Mouse (Mus musculus): ENCODE data around the gene Gm17387. TPM values are rescaled to one million over a fixed set of nuclear protein-coding genes. Genes with fewer than 3 reads are reported as not detected.

Gm17387 gene
- polyA plus RNA-seq, 1 experiment = not detected

GRCm38 (mm10) chr7:141041661-141042060 lies 12.7 kb downstream of the Gm17387 start:
- Histone ChIP-seq H3K36me3 (ENCODE audit: control insufficient read depth, insufficient read depth, low read length, poor library complexity, severe bottlenecking) (no peaks in the 10 kb centered on the region), H3K4me1 (ENCODE audit: control insufficient read depth, insufficient read depth, low read length) (peaks cover 8% of the 10 kb centered on the region), H3K9ac (ENCODE audit: low read depth, poor library complexity, severe bottlenecking) (no peak overlapping the region), H3K27ac (ENCODE audit: insufficient read depth, low read length) (no peak overlapping the region), H3K4me3 (ENCODE audit: low read depth, low read length) (no peak overlapping the region), H3K27me3 (ENCODE audit: control insufficient read depth, insufficient read depth, low read length, poor library complexity, severe bottlenecking) (no peaks in the 10 kb centered on the region), H3K9me3 (replicated peaks; ENCODE audit: control insufficient read depth, insufficient read depth, low read length, poor library complexity, severe bottlenecking) (no peaks in the 10 kb centered on the region)
- TF ChIP-seq EP300 (IDR thresholded peaks at IDR 0.05; ENCODE audit: insufficient read depth, low read depth, low read length) (no peak), POLR2A (IDR thresholded peaks at IDR 0.05; ENCODE audit: insufficient read depth, low read length) (no peak), CTCF (IDR thresholded peaks at IDR 0.05; ENCODE audit: low read depth, low read length) (no peak)

DNA sequence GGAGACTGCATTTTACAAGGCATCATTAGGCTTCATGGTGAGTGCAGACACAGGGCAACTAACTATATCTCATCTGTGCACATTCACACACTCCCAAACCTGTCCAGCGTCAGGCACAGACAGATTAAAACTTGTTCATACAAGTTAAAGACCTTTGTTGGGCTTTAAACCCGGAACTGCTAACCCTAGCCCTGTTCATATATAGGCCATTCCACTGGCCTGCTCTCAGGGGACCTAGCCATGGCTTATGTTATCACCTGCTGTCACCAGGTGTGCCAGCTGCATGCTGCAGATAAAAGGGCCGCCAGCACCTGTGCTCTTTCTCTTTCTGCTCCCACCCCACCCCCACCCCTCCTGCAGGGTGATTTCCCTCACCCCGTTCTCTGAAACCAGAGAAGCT lies 13.6 kb downstream of the Gm17387 start:
- Histone ChIP-seq H3K4me1 (ENCODE audit: control insufficient read depth, insufficient read depth, low read length) (peaks cover 8% of the 10 kb centered on the region), H3K36me3 (ENCODE audit: control insufficient read depth, insufficient read depth, low read length, poor library complexity, severe bottlenecking) (no peaks in the 10 kb centered on the region), H3K9me3 (replicated peaks; ENCODE audit: control insufficient read depth, insufficient read depth, low read length, poor library complexity, severe bottlenecking) (no peaks in the 10 kb centered on the region), H3K9ac (ENCODE audit: low read depth, poor library complexity, severe bottlenecking) (no peak overlapping the region), H3K27me3 (ENCODE audit: control insufficient read depth, insufficient read depth, low read length, poor library complexity, severe bottlenecking) (no peaks in the 10 kb centered on the region), H3K4me3 (ENCODE audit: low read depth, low read length) (no peak overlapping the region), H3K27ac (ENCODE audit: insufficient read depth, low read length) (peak overlapping the region; percentile 12; the same call in 1 of the 2 replicates)
- TF ChIP-seq EP300 (IDR thresholded peaks at IDR 0.05; ENCODE audit: insufficient read depth, low read depth, low read length) = 0 out of 2 replicates have a peak, but pooled peaks have one; percentile 50
- TF ChIP-seq POLR2A (IDR thresholded peaks at IDR 0.05; ENCODE audit: insufficient read depth, low read length) = no peak

DNA sequence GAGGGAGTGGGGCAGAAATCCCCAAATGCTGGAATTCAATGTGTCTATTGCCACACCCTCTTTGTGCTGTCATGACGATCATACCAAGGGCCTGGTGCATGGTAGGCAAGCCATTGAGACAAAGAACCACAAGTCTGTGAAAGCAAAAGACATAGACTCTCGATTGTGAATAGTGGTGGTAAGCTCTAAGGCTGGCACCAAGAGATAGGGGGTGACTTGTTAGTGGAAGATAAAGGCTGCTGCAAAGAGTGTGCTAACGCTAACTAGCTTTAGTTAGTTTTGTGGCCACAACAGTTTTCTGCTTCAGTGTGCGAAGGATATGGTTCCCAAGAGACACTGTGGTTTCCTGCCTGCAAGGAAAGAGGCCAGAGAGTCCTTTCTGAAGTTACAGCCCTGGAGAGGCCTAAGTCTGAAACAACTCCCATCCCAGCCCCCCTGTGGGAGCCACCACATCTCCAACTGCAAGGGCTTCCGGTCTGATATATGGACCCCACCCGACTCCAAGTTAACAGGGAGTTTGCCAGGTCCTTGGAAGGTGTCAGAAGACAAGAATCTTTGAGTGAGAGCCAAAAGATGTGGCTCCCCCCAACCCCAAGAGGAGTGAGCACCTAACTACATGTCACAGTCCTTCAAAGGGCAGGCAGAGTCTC lies 18.1 kb downstream of the Gm17387 start:
- Histone ChIP-seq H3K9me3 (replicated peaks; ENCODE audit: control insufficient read depth, insufficient read depth, low read length, poor library complexity, severe bottlenecking) (no peaks in the 10 kb centered on the region), H3K4me1 (ENCODE audit: control insufficient read depth, insufficient read depth, low read length) (peaks cover 3% of the 10 kb centered on the region), H3K36me3 (ENCODE audit: control insufficient read depth, insufficient read depth, low read length, poor library complexity, severe bottlenecking) (no peaks in the 10 kb centered on the region), H3K27me3 (ENCODE audit: control insufficient read depth, insufficient read depth, low read length, poor library complexity, severe bottlenecking) (no peaks in the 10 kb centered on the region), H3K4me3 (ENCODE audit: low read depth, low read length) (peak overlapping the region; percentile 30), H3K9ac (ENCODE audit: low read depth, poor library complexity, severe bottlenecking) (peak overlapping the region; percentile 9; the same call in 1 of the 2 replicates), H3K27ac (ENCODE audit: insufficient read depth, low read length) (peak overlapping the region; percentile 87)
- TF ChIP-seq POLR2A (IDR thresholded peaks at IDR 0.05; ENCODE audit: insufficient read depth, low read length) (no peak), CTCF (IDR thresholded peaks at IDR 0.05; ENCODE audit: low read depth, low read length) (no peak), EP300 (IDR thresholded peaks at IDR 0.05; ENCODE audit: insufficient read depth, low read depth, low read length) (no peak)

- Histone ChIP-seq H3K9me3 (replicated peaks; ENCODE audit: control insufficient read depth, insufficient read depth, low read length, poor library complexity, severe bottlenecking) (no peaks in the 10 kb centered on the region), H3K9ac (ENCODE audit: low read depth, poor library complexity, severe bottlenecking) (peak overlapping the region; percentile 38), H3K27me3 (ENCODE audit: control insufficient read depth, insufficient read depth, low read length, poor library complexity, severe bottlenecking) (no peaks in the 10 kb centered on the region), H3K4me3 (ENCODE audit: low read depth, low read length) (peak overlapping the region; percentile 61), H3K27ac (ENCODE audit: insufficient read depth, low read length) (peak overlapping the region; percentile 87), H3K36me3 (ENCODE audit: control insufficient read depth, insufficient read depth, low read length, poor library complexity, severe bottlenecking) (no peaks in the 10 kb centered on the region), H3K4me1 (ENCODE audit: control insufficient read depth, insufficient read depth, low read length) (peaks cover 3% of the 10 kb centered on the region)
- TF ChIP-seq CTCF (IDR thresholded peaks at IDR 0.05; ENCODE audit: low read depth, low read length) = no peak
- peak; percentile 72 for TF ChIP-seq EP300 (IDR thresholded peaks at IDR 0.05; ENCODE audit: insufficient read depth, low read depth, low read length)
- TF ChIP-seq POLR2A (IDR thresholded peaks at IDR 0.05; ENCODE audit: insufficient read depth, low read length) = peak; percentile 66
These were observed 18.8 kb downstream of the Gm17387 start for GRCm38 (mm10) chr7:141047581-141048225.

DNA sequence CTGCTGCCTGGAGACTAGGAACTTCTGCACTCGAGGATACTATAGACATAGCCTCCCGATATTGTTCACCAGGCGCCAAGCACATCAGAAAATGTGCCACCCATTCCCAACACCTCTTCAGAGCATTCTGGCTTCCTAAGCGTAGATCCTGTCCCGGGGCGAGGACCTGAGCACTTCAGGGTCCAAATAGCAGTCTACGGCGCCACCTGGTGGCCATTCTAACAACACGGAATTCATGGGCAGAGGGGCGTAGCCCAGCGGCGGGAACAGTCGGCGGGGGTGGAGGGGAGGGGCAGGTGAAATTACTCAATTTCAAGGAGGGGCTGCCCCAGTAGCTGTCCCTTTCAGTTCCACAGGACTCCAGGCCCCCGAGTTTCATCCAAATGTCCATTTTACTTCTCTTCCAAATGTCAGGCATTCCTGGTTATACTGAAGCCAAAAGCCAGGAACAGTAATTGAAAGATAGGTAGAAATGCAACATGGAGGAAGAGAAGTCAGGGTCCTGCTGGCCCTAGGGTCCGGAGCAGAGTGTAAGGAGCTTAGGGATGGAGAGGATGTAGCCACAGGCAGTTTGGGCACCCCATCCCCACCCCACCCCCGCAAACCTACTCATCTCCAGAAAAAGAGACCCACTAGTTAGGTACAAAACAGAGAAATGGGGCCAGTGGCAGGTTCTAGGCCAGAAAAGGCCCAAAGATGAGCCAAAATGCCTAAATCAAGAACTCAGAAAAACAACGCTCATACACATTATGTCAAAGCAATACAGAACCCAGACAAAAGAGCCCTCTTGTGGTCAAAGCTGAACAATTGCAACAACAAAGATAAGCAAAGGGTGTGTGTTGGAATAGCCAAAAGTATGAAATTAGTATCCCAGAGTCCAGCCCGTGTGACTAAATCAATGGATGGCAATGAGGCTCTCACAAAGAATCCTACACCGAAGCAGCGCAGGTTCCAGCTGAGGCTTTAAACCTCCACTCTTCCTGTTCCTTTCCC lies 19.6 kb downstream of the Gm17387 start:
- no peaks in the 10 kb centered on the region for H3K27me3 ChIP-seq (ENCODE audit: control insufficient read depth, insufficient read depth, low read length, poor library complexity, severe bottlenecking)
- peak overlapping the region; percentile 61 for H3K4me3 ChIP-seq (ENCODE audit: low read depth, low read length)
- H3K4me1 ChIP-seq (ENCODE audit: control insufficient read depth, insufficient read depth, low read length) = peaks cover 2% of the 10 kb centered on the region
- no peaks in the 10 kb centered on the region for H3K36me3 ChIP-seq (ENCODE audit: control insufficient read depth, insufficient read depth, low read length, poor library complexity, severe bottlenecking)
- H3K27ac ChIP-seq (ENCODE audit: insufficient read depth, low read length) = peak overlapping the region; percentile 75
- no peaks in the 10 kb centered on the region for H3K9me3 ChIP-seq (replicated peaks; ENCODE audit: control insufficient read depth, insufficient read depth, low read length, poor library complexity, severe bottlenecking)
- TF ChIP-seq CTCF (IDR thresholded peaks at IDR 0.05; ENCODE audit: low read depth, low read length) = peak; percentile 86
- TF ChIP-seq EP300 (IDR thresholded peaks at IDR 0.05; ENCODE audit: insufficient read depth, low read depth, low read length) = peak; percentile 72; the same call in 1 of the 2 replicates
- no peak for TF ChIP-seq POLR2A (IDR thresholded peaks at IDR 0.05; ENCODE audit: insufficient read depth, low read length)
- H3K9ac ChIP-seq (ENCODE audit: low read depth, poor library complexity, severe bottlenecking) = peak overlapping the region; percentile 38
